Mouse (Mus musculus) heart, adult 2 months (tissue): ENCODE data around the gene Gm5294.

Experiments used
- CTCF ChIP-seq: fragments of 200-600 bp; IDR thresholded peaks from 2 replicates; pipeline ENCODE4 v1.8.1; 2022; ENCODE audit warnings: antibody characterized with exemption, mild to moderate bottlenecking, moderate library complexity
- POLR2A ChIP-seq: fragments of 200-500 bp; IDR thresholded peaks from 2 replicates; pipeline ENCODE4 v1.6.1; 2011; ENCODE audit warnings: mild to moderate bottlenecking, low read depth, low read length, control low read depth; ENCODE audit not compliant: insufficient read depth

GRCm38 (mm10) chr5:138833406-138833805 lies 13.5 kb downstream of the Gm5294 start:
- TF ChIP-seq CTCF (no peak), POLR2A (no peak)
